Mouse (Mus musculus) CH12.LX (cell line): ENCODE measurements around the gene Gm44973. TPM values are rescaled to one million over a fixed set of nuclear protein-coding genes. Genes with fewer than 3 reads are reported as not detected.

Experiments used
- DNase-seq: peaks from one replicate; pipeline ENCODE4 v3.0.0-alpha.2; 2013; ENCODE audit errors: extremely low read depth
- H3K27ac ChIP-seq: 2 replicates; pipeline ENCODE4 v1.5.1; 2012; ENCODE audit warnings: low read depth, mild to moderate bottlenecking, control low read depth, moderate library complexity; ENCODE audit not compliant: insufficient read depth
- H3K27me3 ChIP-seq: replicated peaks from 2 replicates; pipeline ENCODE3; 2012; ENCODE audit warnings: inconsistent platforms
- H3K36me3 ChIP-seq, 2 experiments: replicated peaks in 1 of 2; 2 replicates each; pipeline versions ENCODE3 to v1.6.1; 2012; ENCODE audit warnings: inconsistent platforms in 1 of 2, low read length in 1 of 2, mild to moderate bottlenecking in 1 of 2, mixed read lengths in 1 of 2, moderate library complexity in 1 of 2; ENCODE audit not compliant: control insufficient read depth in 1 of 2, insufficient read depth in 1 of 2
- H3K4me1 ChIP-seq, 2 experiments: 2 replicates each; pipeline ENCODE4 v1.6.1; 2012; ENCODE audit warnings: inconsistent platforms in 1 of 2, moderate library complexity in 1 of 2; ENCODE audit not compliant: insufficient read depth in 2 of 2, control insufficient read depth in 1 of 2
- H3K4me2 ChIP-seq: 2 replicates; pipeline ENCODE4 v1.6.1; 2012; ENCODE audit warnings: low read depth, mild to moderate bottlenecking, control low read depth; ENCODE audit not compliant: poor library complexity, insufficient read depth, severe bottlenecking
- H3K4me3 ChIP-seq, 3 experiments: fragments of 150-350 bp in 1 of 3; sonication (generic) in 1 of 3; replicated peaks in 1 of 3; 2 replicates each; pipeline versions ENCODE3 to v1.5.1; 2011 to 2012; ENCODE audit warnings: low read depth in 2 of 3, low read length in 2 of 3, mild to moderate bottlenecking in 2 of 3, moderate library complexity in 2 of 3, control low read depth in 1 of 3, improper control_type of control experiment in 1 of 3, inconsistent platforms in 1 of 3, mixed read lengths in 1 of 3; ENCODE audit not compliant: poor library complexity in 1 of 3
- H3K79me2 ChIP-seq: replicated peaks from 2 replicates; pipeline ENCODE4 v1.6.1; 2012; ENCODE audit warnings: mild to moderate bottlenecking, moderate library complexity; ENCODE audit not compliant: control insufficient read depth, poor library complexity, insufficient read depth, severe bottlenecking; ENCODE audit errors: extremely low read depth
- H3K9ac ChIP-seq: 2 replicates; pipeline ENCODE4 v1.6.1; 2012; ENCODE audit warnings: low read depth, mild to moderate bottlenecking, control low read depth, moderate library complexity; ENCODE audit not compliant: insufficient read depth
- H3K9me3 ChIP-seq: replicated peaks from 2 replicates; pipeline ENCODE3; 2012; ENCODE audit warnings: low read length, inconsistent platforms, mixed read lengths
- BHLHE40 ChIP-seq: IDR thresholded peaks from 2 replicates; pipeline ENCODE4 v1.6.1; 2011; ENCODE audit warnings: mild to moderate bottlenecking, low read depth, low read length, improper control_type of control experiment
- CHD2 ChIP-seq: IDR thresholded peaks from 2 replicates; pipeline ENCODE4 v1.6.1; 2011; ENCODE audit warnings: low read length, improper control_type of control experiment
- E2F4 ChIP-seq: IDR thresholded peaks from 2 replicates; pipeline ENCODE4 v1.6.1; 2011; ENCODE audit warnings: low read depth, low read length, improper control_type of control experiment; ENCODE audit not compliant: insufficient replicate concordance
- ELF1 ChIP-seq: IDR thresholded peaks from 2 replicates; pipeline ENCODE4 v1.6.1; 2014; ENCODE audit warnings: low read depth, mild to moderate bottlenecking, inconsistent platforms, low read length, improper control_type of control experiment
- EP300 ChIP-seq: IDR thresholded peaks from 2 replicates; pipeline ENCODE4 v1.6.1; 2011; ENCODE audit warnings: low read length, improper control_type of control experiment
- GABPA ChIP-seq: IDR thresholded peaks from 2 replicates; pipeline ENCODE4 v1.6.1; 2012; ENCODE audit warnings: low read depth, low read length, improper control_type of control experiment, inconsistent platforms; ENCODE audit not compliant: insufficient replicate concordance
- IRF4 ChIP-seq: IDR thresholded peaks from 2 replicates; pipeline ENCODE4 v1.6.1; 2014; ENCODE audit warnings: low read depth, mild to moderate bottlenecking, inconsistent platforms, low read length, improper control_type of control experiment
- JUND ChIP-seq: conservative IDR thresholded peaks from 2 replicates; pipeline ENCODE4 v1.6.1; 2011; ENCODE audit warnings: low read depth, low read length, improper control_type of control experiment
- MAFK ChIP-seq: IDR thresholded peaks from 2 replicates; pipeline ENCODE4 v1.6.1; 2011; ENCODE audit warnings: low read length, improper control_type of control experiment; ENCODE audit not compliant: insufficient replicate concordance
- MEF2A ChIP-seq: IDR thresholded peaks from 2 replicates; pipeline ENCODE4 v1.6.1; 2014; ENCODE audit warnings: low read depth, mild to moderate bottlenecking, inconsistent platforms, low read length, improper control_type of control experiment, borderline replicate concordance
- NELFE ChIP-seq: IDR thresholded peaks from 2 replicates; pipeline ENCODE4 v1.6.1; 2011; ENCODE audit warnings: low read depth, low read length, improper control_type of control experiment
- PAX5 ChIP-seq: IDR thresholded peaks from 2 replicates; pipeline ENCODE4 v1.6.1; 2012; ENCODE audit warnings: low read length, inconsistent platforms, mixed read lengths
- POLR2A ChIP-seq: IDR thresholded peaks from 2 replicates; pipeline ENCODE4 v1.6.1; 2011; ENCODE audit warnings: low read depth, mild to moderate bottlenecking, improper control_type of control experiment, low read length
- RAD21 ChIP-seq: IDR thresholded peaks from 2 replicates; pipeline ENCODE4 v1.6.1; 2011; ENCODE audit warnings: low read depth, mild to moderate bottlenecking, low read length, improper control_type of control experiment, moderate library complexity
- SMC3 ChIP-seq: IDR thresholded peaks from 2 replicates; pipeline ENCODE4 v1.6.1; 2011; ENCODE audit warnings: low read depth, low read length, improper control_type of control experiment
- TBP ChIP-seq: conservative IDR thresholded peaks from 2 replicates; pipeline ENCODE4 v1.6.1; 2011; ENCODE audit warnings: low read depth, low read length, improper control_type of control experiment
- TCF12 ChIP-seq: IDR thresholded peaks from 2 replicates; pipeline ENCODE4 v1.6.1; 2014; ENCODE audit warnings: low read depth, mild to moderate bottlenecking, inconsistent platforms, low read length, improper control_type of control experiment
- USF1 ChIP-seq: IDR thresholded peaks from 2 replicates; pipeline ENCODE4 v1.6.1; 2014; ENCODE audit warnings: low read depth, mild to moderate bottlenecking, inconsistent platforms, low read length, improper control_type of control experiment
- ZMIZ1 ChIP-seq: IDR thresholded peaks from 2 replicates; pipeline ENCODE4 v1.6.1; 2012; ENCODE audit warnings: low read depth, mild to moderate bottlenecking, inconsistent platforms, low read length, improper control_type of control experiment
- dilution Hi-C: fragments of 300-500 bp; cut with MboI; formaldehyde crosslinking; loops from 2 replicates; pipeline ENCODE4 v1.14.3; 2020; ENCODE audit warnings: low sequenced_read_pairs; ENCODE audit not compliant: extremely low pct_unique_long_range_greater_than_20kb, extremely low pct_ligation_motif_present
- in situ Hi-C: fragments of 300-500 bp; cut with MboI; formaldehyde crosslinking; loops from 3 replicates; pipeline ENCODE4 v1.14.3; 2019; ENCODE audit warnings: low sequenced_read_pairs, low pct_ligation_motif_present, low pct_unique_long_range_greater_than_20kb, mixed read lengths
- polyA plus RNA-seq: library from polyadenylated mRNA; unstranded; fragments of >175 nt; gene quantifications from 2 replicates; pipeline ENCODE4 v1.2.1, GENCODE M21; 2012; ENCODE audit warnings: low read depth; ENCODE audit not compliant: insufficient read length
- total RNA-seq, 2 experiments: library from RNA; depleted of rRNA; stranded (reverse); fragments of 300-350 nt in 1 of 2; fragments of >200 nt in 1 of 2; gene quantifications; 2 replicates each; pipeline ENCODE4 v1.2.3; 2012 to 2014

The Gm44973 gene
- total and polyA plus RNA-seq, 3 experiments: 1.3 to 6.3 TPM; not detected in 1

- H3K79me2 ChIP-seq: 0 out of 2 replicates have a peak, but pooled peaks cover 5% of the 10 kb centered on the region
- dilution Hi-C loops: no loop called here
- in situ Hi-C loops: no loop called here
- DNase-seq: no peak
- peaks cover 33% of the 10 kb centered on the region for H3K9me3 ChIP-seq
- H3K36me3 ChIP-seq: peaks cover 67 to 94% of the 10 kb centered on the region in 2 experiments
- no peak overlapping the region for H3K9ac ChIP-seq
- H3K4me3 ChIP-seq: peak overlapping the region in 1 of 3 experiments; percentile 13
- TF ChIP-seq TCF12 (no peak), JUND (no peak), IRF4 (no peak), PAX5 (no peak)
- H3K4me1 ChIP-seq: no peaks in the 10 kb centered on the region
- H3K4me2 ChIP-seq: no peak overlapping the region
- H3K27ac ChIP-seq: no peak overlapping the region
- H3K27me3 ChIP-seq: no peaks in the 10 kb centered on the region
Observed at GRCm38 (mm10) chr7:5029946-5030345, 14.7 kb downstream of the Gm44973 start.

DNA sequence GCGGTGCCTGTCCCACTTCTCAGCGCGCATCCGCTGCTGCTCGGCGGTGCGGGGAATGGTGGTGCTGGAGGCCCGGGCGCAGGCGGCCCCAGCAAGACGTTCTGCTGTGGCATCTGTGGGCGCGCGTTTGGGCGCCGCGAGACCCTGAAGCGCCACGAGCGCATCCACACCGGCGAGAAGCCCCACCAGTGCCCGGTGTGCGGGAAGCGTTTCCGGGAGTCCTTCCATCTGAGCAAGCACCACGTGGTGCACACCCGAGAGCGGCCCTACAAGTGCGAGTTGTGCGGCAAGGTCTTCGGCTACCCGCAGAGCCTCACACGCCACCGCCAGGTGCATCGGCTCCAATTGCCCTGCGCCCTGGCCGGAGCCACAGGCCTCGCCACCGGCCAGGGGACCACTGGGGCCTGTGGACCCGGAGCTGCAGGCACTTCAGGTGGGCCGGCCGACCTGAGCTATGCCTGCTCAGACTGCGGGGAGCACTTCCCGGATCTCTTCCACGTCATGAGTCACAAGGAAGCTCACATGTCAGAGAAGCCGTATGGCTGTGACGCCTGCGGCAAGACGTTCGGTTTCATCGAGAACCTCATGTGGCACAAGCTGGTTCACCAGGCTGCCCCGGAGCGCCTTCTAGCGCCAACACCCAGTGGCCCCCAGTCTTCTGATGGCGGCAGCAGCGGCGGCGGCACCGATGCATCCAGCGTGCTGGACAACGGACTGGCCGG lies 15.4 kb downstream of the Gm44973 start:
- Histone ChIP-seq H3K27me3 (no peaks in the 10 kb centered on the region), H3K9me3 (peaks cover 33% of the 10 kb centered on the region), H3K36me3 (peaks cover 62 to 95% of the 10 kb centered on the region in 2 experiments), H3K27ac (no peak overlapping the region), H3K4me3 (no peak overlapping the region), H3K4me1 (no peaks in the 10 kb centered on the region), H3K79me2 (no peaks in the 10 kb centered on the region), H3K9ac (no peak overlapping the region), H3K4me2 (no peak overlapping the region)
- TF ChIP-seq TCF12 (no peak), CHD2 (no peak), E2F4 (no peak), TBP (no peak), POLR2A (no peak), USF1 (no peak), ELF1 (no peak), ZMIZ1 (no peak), RAD21 (no peak), NELFE (no peak), EP300 (no peak), MAFK (no peak), MEF2A (no peak), GABPA (no peak), BHLHE40 (no peak), SMC3 (no peak), IRF4 (no peak)
- DNase-seq: no peak
- dilution Hi-C loops (no loop called here), in situ Hi-C loops (no loop called here)
